Mouse (Mus musculus) frontal cortex, postnatal 14 days (tissue): ENCODE measurements around the gene Kat2b.
"Not testable (repeated sequence)": the region's sequence is repeated elsewhere in the genome, so short reads cannot be mapped to it uniquely, and the experiment has no call there.

Experiments
- DNase-seq, 2 experiments: peaks; one replicate each; pipeline ENCODE4 v3.0.0; 2022; ENCODE audit warnings: low spot score in 2 of 2

Gene Kat2b

DNA sequence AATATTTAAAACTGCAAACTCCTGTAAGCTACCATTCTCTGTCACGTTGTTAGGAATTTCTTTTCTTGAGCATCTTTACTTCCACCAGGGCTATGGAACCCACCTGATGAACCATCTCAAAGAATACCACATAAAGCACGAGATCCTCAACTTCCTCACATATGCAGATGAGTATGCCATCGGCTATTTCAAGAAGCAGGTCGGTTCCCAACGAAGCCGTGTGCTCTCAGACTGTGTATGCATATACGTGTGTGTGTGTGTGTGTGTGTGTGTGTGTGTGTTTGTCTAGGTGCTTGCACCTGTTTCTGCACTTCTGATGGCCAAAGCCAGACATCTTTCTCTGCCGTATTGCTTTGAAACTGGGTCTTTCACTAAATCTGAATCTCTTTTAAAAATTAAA is 92.6 kb downstream of the Kat2b start:
- no peak for DNase-seq

DNA sequence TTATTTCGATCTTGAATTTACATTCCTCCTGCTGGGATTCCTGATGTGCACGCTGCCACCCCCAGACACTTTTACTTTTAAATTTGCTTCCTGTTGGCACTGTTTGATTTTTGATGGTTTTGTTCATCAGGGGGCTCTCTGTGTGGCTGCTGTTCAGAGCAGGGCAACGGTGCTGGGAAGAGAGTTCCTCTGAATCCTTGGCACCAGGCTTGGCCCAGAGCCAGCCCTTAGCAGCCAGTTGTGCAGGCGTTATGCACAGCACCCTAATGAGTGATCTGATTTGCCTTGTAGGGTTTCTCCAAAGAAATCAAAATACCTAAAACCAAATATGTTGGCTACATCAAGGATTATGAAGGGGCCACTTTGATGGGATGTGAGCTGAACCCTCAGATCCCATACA is 93.1 kb downstream of the Kat2b start:
- peak in 1 of 2 experiments; percentile 21 for DNase-seq

DNA sequence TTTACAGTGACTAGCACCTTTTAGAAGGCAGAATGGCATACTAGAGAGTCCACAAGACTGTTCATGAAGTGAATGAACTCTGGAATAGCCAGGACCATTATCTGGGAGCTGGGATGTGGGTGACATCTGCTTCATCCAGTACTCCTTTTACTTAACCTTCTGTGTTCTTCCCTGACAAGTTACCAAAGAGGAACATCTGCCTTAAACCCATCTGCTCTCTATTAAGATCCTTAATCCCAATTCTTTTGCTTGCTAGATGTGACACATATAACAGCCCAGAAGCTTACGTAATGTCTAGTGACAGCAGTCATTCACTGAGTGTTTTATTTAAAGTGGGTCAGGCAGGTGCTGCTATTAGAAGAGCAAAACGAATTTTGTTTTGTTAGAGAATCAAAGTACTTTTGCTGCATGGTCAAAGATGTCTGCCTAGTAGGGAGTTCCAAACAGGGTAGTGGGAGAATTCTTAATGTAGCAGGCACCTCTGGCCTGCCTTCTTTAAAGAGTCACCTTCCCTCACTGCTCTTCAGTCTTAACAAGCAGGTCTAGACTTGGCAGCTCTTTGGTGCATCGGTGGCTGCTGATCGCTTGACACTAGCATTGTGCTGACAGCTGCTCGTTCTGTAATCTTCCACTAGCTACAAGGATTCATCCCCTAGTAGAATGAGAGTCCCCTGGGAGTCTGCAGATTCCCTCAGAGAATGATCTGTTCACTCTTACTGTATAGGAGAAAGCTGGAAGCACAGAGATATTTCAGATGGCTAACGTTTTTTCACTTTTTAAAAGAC is 94.6 kb downstream of the Kat2b start:
- DNase-seq, result no peak

DNA sequence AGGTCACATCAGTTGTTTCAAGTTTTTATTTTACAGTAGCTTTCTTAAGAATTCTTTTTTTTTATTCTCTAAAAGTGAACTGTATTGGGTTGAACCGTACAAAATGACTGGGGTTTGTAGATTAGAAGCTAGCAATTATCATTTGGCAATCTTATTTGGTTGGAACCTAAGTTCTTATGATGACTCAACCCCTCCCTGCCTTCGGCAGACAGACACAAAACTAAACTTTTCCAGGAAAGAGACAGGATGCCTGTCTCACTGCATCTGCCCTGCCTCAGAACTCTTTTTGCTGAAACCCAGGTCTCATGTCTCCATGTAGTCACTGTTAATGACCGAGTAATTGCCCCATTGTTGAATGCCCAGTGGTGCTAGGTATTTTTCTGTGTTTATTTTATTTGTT is 97.6 kb downstream of the Kat2b start:
- no peak for DNase-seq

DNA sequence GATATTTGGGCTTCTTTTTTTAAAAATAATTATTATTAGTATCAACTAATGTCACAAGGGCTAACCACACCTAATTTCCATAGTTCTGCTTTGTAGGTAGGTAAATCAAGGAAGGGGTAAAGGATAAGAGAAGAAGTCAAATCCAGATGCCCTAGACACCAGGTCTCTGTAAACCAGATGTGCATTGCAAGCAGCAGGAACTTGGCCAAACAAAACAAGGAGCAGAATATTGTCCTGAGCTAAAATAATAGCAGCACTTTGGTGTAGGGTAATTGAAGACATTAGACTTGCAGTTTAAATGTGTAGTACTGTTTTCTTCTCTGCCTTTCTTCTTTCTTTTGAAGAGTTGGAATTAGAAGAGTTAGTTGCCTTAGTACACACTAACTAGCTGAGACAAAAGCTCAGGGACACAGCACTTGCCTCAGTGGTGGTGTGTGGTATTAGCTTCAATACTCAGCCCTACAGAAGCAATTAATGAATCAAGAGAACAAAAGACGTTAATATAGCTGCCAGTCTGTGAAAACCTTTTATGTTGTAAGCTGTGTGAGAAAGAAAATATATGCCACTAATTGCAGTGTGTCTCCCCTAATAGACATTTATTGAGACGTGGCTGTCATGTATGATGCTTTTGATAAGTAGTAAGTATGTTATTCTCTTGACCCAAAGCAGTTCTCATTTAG is 98.2 kb downstream of the Kat2b start:
- no peak for DNase-seq

DNA sequence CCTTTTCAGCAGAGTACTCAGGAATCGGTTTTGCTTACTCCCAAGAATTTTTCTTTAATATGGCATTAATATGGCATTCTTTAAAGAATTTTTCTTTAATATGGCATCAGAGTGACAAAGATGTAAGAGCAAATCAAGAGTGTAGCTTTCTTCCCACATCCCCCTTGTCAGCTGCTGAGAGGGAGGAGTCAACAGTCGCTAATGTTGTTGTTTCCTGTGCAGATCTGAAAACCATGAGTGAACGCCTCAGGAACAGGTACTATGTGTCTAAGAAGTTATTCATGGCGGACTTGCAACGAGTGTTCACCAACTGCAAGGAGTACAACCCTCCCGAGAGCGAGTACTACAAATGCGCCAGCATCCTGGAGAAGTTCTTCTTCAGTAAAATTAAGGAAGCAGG is 103.8 kb downstream of the Kat2b start:
- no peak for DNase-seq

DNA sequence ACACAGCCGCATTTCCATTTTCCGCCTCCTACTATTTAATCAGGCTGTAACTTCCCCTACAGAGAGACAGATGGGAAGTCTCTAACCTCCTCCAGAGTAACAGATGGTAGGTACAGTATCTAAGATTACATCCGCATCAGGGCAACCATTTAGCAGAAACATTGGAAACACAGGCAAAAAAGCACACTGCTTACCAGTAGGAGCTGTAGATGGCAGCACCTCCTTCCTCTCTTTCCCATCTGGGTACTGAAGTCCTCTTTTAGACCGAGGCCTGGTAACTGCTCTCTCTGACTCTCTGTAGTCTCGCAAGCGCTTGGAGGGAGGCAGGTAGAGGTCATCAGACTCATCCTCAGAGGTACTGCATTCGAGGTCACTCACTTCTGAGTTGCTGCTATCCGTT is 112.1 kb downstream of the Kat2b start:
- DNase-seq, result peak in 1 of 2 experiments; percentile 11

DNA sequence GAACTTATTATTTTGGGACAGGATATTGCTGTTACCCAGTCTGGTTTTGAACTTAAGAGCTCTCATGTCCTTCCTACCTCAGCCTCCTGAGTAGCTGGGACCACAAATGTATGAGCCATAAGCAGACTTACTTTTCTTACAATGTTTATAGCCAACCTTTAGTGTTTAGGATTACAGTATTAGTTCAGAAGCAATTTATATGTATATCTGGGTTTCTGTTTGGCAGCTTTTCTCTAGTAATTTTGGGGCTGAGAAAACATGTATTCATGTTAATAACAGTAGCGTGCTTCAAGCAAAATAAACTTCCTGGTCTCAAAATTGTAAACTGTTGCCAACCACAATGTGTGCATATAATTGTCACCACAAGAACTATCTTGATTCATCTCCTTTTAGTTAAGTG is 121.7 kb downstream of the Kat2b start:
- no peak for DNase-seq

DNA sequence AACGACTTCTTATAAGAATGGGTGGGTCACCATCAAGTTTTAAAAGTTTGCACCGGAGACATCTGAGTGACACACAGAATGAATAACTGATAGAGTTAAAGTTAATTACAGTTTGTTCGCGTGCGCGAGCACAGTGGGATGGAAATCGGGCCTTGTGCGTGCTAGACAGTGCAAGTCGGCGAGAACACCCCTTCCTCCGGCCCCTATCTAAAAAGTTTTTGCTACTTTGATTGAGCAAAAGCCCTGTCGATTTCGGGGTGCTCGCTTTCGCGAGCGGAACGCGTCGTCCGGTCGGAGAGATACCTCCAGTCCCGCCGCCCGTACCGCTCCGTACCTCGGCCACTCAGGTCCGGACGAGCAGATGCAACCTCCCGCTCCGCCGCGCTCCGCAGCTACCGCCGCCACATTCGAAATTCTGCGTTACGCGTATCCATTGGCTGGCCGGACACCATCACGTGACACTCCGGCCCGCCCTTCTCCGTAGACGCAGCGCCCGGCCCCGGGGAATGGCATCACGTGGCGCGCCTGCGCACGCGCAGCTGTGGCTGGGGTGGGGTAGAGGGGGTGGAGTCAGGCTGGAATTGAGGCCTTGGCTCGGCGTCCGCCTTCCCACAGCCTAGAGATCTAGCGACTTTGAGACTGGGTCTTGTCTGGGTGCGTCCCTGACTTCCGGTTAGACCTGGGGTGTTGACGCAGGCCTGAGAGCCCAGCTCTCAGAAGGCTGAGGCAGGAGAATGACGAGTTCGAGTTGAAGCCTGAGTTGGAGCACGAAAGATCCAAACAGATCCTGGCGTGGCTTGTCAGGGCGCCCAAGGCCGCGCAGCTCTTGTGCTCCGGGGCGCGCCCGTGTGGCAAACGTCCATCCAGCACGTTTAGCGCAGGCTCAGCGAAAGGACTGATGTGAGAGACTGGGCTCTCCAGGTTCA is 122.5 kb downstream of the Kat2b start, which contains the start of gene Sgo1:
TSS of gene Sgo1 (minus strand) at position 457 of the 926 bp plus-strand sequence.
- peak; percentile 92 to 93 for DNase-seq

DNA sequence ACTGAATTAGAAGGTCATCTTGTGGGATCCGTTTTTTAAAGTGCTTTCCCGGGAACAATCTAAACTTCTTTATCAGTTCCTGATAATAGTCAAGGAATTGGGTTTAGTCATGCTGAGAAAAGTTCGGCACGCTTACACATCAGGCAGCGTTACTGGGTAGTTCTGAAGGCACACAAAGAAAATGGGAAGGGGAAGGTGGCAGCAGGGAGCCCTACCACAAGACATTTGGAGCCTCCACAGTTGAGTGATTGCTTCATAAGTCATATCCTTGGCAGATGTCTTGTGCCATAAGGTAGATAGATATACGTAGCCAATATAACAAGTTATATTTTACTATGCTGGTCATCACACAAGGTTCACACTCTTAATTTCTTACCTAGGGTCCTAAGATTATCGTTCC is 123.3 kb downstream of the Kat2b start:
- peak in 1 of 2 experiments; percentile 7 for DNase-seq

DNA sequence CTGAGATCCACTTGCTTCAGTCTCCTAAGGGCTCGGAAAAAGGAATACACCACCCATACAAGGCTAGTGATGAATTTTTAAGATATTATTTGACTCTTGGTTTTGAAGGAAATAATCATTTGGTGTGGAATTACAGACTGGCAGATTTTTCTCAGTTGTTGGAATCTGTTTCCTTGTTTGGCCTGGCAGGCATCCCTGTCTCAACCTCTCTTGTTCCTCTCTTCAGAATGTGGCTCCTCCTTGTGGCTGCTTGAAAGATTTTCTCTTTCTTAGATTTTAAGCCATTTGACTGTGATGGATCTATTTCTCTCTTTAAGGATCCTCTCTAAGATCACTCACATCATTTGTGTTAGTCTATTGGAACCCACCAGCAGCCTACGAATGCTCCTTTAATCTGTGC is 127.4 kb downstream of the Kat2b start:
- no peak for DNase-seq

DNA sequence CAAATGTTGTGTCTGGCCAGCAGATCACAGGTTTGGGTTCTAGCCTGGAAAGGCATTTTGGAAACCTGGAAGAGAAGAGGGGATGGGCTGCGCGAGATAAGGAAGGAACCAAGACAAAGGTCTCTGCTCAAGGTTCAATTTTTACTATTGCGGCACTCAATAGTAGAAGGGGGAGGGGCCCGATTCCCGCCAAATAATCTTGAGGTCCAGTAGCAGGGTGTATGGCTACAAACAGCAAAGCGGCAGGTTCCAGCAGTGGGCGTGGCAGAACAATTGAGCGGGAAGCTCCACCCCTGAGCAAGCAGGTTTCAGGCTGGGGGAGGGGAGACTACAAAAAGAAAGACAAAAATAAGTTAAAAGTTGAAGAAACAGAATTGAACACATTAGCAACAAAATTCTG is 130.9 kb downstream of the Kat2b start:
- not testable (repeated sequence) for DNase-seq

DNA sequence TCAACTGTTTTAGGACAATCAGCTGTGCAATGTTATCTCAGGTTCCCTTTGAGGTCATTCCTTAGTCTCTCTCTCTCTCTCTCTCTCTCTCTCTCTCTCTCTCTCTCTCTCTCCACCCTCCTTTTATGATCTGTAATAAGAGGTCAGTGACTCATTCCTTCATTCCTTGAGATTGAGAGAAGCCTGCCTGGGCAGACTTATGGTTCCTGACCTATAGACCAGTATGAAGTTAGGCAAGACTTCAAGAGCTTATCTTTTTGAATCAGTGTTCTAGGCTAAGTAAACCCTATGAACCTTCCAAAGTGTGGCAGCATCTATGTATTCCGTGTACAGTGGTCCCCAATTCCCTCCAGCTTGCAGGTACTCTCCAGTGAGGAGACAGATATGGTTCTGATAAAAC is 147.8 kb downstream of the Kat2b start:
- no peak for DNase-seq

DNA sequence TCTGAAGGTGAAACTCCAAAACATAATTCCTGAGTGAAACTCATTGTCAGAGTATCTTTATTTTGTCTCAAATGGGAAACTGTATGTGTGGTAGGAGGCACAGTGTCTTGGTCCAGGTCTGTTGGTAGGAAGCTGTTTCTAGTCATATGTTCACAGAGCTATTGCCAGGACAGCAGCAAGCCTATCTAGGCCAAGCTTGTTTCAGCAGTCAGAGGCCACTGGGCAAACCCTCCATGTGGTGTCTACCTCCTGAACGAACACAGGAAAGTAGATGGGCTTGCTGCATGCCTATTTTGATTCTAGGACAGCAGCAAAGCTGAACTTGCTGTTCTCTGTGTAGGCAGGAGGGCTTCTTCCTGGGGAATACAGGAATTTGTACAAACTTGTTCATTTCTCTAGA is 148.5 kb downstream of the Kat2b start:
- DNase-seq, result not testable (repeated sequence)

DNA sequence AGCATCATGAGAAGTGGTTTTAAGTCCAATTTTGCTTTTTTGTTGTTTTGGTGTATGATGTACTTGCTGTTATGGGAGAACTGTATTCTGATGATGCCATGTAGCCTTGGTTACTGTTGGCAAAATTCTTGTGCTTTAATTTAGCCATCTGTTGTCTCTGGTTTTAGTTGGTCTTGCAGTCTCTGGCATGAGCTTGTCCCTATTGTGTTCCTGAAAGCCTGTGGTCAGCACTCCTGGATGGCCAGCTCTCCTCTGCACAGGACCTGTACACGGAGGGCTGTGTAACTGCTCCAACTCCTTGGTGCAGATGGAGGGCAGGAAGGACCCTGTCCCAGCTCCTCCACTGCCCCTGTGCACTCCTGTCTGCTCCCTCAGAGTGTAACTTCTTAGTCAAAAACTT is 151.8 kb downstream of the Kat2b start:
- no peak for DNase-seq

DNA sequence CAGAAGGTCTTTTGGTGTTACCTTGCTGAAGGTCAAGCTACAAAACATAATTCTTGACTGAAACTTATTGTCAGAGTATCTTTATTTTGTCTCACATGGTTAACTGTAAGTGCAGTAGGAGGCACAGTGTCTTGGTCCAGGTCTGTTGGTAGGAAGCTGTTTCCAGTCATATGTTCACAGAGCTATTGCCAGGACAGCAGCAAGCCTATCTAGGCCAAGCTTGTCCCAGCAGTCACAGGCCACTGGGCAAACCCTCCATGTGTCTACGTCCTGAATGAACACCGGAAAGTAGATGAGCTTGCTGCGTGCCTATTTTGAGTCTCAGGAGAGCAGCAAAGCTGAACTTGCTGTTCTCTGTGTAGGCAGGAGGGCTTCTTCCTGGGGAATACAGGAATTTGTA is 152.3 kb downstream of the Kat2b start:
- not testable (repeated sequence) for DNase-seq
